Mouse (Mus musculus) brain, adult 2 months (tissue): ENCODE measurements at regions not wholly inside any gene's neighbourhood (a gene's known extent, or its start where the extent isn't known, plus 50 kb on each side); places are given as distances from the start of the nearest gene placed in this dataset.
"Not testable (repeated sequence)": the region's sequence is repeated elsewhere in the genome, so short reads cannot be mapped to it uniquely, and the experiment has no call there.

Experiments used
- DNase-seq: peaks from one replicate; pipeline ENCODE4 v3.0.0; 2011; ENCODE audit warnings: low read depth, low spot score

DNA sequence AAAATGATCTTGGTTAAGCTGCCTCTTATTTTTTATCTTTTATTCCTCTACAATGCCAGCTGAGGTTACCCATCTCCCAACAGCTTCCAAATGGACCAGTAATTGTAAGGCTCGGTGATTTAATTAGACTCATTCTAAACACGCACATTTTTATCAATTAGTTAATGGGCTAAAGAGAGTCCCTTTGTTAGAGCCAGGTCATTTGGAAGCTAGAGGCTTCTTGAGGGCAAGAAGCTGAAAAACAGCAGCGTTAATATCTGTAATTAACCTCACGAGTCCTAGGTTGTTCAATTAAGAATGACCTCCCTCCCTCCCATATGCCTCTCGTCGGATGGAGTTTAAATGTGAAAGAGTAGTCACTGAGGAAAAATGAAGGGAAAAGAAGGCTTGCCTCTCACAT lies 66.5 kb downstream of the Otx2 start:
- no peak for DNase-seq

GRCm38 (mm10) chr14:48603490-48603889 lies 70.1 kb downstream of the Otx2 start:
- DNase-seq = no peak

DNA sequence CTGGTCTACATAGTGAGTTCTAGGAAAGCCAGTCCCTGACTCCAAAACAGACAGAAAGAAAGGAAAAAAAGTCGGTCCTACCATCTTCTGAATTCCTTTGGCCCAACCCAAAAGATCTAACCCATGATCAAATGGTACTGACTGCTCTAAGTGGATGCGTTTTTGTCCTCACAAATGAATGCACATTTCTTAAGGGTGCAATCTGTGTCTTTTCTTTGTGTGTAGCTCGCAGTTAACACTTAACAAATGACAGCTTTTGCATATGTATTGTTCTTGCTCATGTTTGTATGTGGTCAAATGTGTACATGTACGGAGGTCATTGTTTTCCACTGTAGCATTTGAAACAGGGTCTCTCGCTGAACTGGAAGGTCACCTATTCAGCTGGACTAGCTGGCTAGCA lies 79.3 kb downstream of the Otx2 start:
- DNase-seq = no peak

DNA sequence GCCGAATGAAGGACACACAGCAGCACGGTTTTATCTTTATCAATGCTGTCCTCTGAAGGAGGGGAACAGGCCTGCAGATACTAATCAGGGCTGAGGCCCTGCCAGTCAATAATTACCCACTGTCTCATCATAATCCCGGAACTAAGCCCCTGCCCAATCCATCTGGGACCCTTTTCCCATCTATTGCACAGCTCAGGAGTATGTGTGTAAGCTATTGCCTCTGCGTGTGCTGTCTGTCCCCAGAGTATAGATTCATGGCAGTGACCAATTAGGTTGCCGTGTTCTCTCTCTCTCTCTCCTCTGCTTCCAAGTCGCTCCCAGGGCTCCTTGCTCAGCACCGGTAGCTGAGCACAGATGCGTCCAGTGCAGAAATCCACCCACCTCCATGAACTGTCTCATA lies 80.3 kb downstream of the Otx2 start:
- no peak for DNase-seq

DNA sequence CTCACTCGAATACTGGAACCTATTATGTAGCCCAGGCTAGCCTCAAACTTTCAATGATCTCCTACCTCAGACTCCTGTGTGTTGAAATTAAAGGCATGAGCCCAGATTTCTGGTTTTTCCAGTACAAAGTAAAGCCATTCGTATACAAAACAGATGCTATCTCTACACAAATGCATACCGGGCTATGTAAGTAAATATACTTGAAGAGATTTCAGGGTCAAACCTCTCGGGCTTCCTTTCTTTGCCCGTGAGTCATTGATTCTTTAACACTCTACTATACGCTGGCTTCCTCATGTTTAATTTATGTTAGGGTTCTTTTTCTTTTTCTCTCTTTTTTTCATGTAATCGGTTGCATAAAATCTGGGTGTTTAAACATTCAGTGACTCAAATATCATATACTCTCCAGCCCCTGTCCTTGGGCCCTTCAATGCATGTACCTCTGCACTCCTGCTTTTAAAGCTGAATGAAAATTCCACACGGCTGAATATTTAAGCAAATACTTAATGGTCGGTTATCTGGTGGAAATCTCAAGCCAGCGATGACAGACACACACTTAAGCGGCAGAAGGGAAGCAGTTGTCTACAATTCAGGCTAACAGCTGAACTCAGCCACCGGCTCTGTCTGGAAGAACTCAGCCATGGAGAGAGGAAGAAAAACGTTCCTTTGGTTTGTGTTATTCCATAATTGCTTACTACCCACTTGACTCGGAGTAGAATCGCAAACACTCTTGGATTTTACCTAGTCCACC lies 82.0 kb downstream of the Otx2 start:
- DNase-seq = no peak

DNA sequence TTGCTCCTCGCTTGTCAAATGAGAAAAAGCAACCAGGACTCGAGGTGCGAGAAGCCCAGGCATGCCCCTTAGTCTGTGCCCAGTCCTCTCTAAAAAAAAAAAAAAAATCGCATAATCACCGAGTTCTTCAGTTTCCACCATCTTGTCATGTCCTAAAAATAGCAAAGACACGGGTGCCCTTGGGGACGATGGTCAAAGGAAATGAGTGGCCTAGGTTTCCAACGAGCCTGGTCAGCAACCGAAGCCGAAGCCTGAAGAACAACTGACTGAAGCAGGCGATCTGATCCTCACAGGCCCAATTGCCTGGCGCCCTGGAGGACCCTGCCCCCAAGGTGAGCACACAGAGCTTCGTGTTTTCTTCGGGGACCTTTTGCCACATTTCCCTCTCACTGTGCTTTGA lies 83.2 kb downstream of the Otx2 start:
- no peak for DNase-seq

- DNase-seq = no peak
Observed at GRCm38 (mm10) chr14:48589702-48590325, 83.8 kb downstream of the Otx2 start.

- peak; percentile 30 for DNase-seq
Observed at GRCm38 (mm10) chr14:48585820-48586219, 87.8 kb downstream of the Otx2 start.

GRCm38 (mm10) chr14:48584571-48584970 lies 89.0 kb downstream of the Otx2 start:
- no peak for DNase-seq

DNA sequence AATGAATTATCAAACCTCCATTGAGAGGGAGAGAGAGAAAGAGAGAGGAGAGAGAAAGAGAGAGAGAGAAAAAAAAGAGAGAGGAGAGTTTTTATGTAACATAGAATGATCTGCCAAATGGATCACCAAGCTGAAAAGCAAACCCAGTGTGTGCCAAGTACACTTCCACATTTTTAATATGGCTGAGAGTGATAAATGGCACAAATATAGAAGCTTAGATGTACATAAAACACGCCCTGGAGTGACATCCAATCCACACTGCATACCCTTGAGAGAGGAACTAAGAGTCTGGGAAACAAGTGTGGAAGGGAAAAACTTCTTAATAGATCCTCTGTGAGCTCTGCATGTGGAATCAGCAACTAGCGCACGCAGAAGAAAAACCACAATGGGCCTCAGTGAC lies 90.1 kb downstream of the Otx2 start:
- no peak for DNase-seq

GRCm38 (mm10) chr14:48582080-48582479 lies 91.5 kb downstream of the Otx2 start:
- peak; percentile 5 for DNase-seq

- DNase-seq = not testable (repeated sequence)
Observed at GRCm38 (mm10) chr14:48581308-48581707, 92.3 kb downstream of the Otx2 start.

DNA sequence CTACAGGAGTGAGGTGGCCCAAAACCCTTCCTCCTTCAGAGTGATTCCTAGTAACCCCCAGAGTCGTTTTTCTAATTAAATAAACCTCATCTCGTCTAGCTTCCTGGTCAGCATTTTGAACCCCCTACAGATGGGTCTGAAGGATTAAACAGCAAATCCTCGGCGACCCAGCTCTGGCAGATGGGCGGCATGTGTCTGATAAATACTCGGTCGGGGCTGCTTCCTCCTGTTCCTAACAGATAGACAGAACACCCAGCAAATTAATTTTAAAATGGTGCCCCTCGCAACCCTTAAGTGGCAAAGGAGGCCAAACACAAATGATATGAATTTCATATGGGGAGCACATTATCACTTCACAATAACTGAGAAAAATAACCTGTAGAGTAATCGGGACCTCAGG lies 93.2 kb downstream of the Otx2 start:
- no peak for DNase-seq

GRCm38 (mm10) chr14:48579985-48580384 lies 93.6 kb downstream of the Otx2 start:
- DNase-seq = no peak
